Mouse (Mus musculus): ENCODE results near the gene Ccdc47. TPM values are rescaled to one million over a fixed set of nuclear protein-coding genes. Genes with fewer than 3 reads are reported as not detected.
A peak's percentile ranks its signal among the peaks of the same experiment; 100 is the strongest.
"Not testable (repeated sequence)": the region's sequence is repeated elsewhere in the genome, so short reads cannot be mapped to it uniquely, and the experiment has no call there.

The Ccdc47 gene
- polyA plus RNA-seq, 1 experiment, result 21.5 TPM

DNA sequence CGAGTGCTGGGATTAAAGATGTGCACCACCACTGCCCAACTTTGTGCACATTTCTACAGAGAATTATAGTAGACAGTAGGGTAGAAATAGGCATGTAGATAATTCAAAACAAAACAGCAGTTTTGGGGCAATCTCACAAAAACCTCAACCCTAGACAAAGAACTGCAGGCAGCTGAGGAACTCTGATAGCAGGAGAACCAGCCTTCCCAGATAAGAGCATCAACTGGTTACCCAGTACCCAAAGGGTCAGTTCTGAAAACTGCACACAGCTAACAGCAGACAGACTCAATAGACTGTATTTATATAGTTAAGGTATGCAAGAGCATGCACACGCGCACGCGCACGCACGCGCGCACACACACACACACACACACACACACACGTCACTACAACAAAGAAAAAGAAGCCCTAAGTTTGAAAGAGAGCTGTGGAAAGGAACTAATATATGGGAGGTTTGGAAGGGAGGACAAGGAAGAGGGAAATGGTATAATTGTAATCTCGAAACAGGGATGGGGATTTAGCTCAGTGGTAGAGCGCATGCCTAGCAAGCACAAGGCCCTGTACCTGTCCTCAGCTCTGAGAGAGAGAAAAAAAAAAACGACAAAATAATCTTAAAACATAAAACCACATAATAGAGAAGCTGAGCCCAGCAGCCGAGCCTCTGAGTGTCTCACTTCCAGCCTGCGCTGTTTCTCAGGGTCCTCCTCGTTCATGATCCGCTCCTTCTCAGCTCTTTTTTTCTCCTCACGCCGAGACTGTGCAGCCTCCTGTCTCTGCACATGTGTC is 14.6 kb downstream of the Ccdc47 start:
- no peaks in the 10 kb centered on the region for H3K4me1 ChIP-seq (ENCODE audit: control insufficient read depth, insufficient read depth, low read length)
- WGBS, result 88% methylated on average over 19 of the region's 19 CpGs
- TF ChIP-seq POLR2A (IDR thresholded peaks at IDR 0.05; ENCODE audit: borderline replicate concordance, extremely low read depth, low read depth, low read length), result no peak
- no peak for TF ChIP-seq CTCF (IDR thresholded peaks at IDR 0.05; ENCODE audit: insufficient read depth, low read length)
- no peak overlapping the region for H3K4me3 ChIP-seq (replicated peaks; ENCODE audit: extremely low read depth, low read depth, low read length)
- DNase-seq, result no peak

DNA sequence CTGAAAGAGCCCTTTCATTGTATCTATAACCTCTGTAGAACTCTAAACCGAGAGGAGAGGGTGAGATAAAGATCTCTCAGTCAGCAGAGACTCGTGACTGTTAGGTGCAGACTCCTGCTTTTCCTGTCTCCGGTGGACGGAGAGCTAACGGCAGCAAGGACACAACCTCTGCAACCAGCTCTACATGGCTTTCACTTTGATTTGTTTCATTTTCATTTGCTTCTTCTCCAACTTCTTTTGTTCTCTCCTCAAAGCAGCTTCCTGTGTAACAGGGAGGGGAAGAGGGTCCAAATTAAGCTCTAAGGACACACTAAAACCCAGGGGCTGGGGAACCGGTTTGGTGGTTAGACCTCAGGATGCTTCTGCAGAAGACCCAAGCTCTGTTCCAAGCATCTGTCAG is 15.4 kb downstream of the Ccdc47 start:
- no peak for DNase-seq
- no peak for TF ChIP-seq CTCF (IDR thresholded peaks at IDR 0.05; ENCODE audit: insufficient read depth, low read length)
- no peak for TF ChIP-seq POLR2A (IDR thresholded peaks at IDR 0.05; ENCODE audit: borderline replicate concordance, extremely low read depth, low read depth, low read length)
- Histone ChIP-seq H3K4me1 (ENCODE audit: control insufficient read depth, insufficient read depth, low read length) (no peaks in the 10 kb centered on the region), H3K4me3 (replicated peaks; ENCODE audit: extremely low read depth, low read depth, low read length) (no peak overlapping the region)
- WGBS, result 44% methylated on average over 6 of the region's 6 CpGs

DNA sequence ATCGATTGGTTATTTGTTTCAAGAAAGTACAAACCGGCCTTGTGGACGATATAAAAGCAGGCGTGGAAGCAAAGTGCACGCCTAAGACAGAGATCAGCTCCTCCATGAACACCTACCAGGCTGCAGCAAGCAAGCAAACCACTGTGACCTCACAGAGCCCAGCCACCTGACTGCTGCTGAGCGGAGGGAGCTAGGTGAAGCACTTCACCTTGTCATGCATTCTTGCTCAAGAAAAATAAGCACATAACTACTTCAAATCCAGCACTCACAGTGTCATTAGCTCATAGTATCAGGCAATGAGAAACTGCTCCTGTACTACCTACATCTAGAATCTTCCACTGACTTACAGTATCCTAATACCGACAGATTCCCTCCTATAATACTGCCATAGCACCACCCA is 16.1 kb downstream of the Ccdc47 start:
- H3K4me3 ChIP-seq (replicated peaks; ENCODE audit: extremely low read depth, low read depth, low read length); DNase-seq: not testable (repeated sequence)
- WGBS, result 81% methylated on average over 7 of the region's 7 CpGs

DNA sequence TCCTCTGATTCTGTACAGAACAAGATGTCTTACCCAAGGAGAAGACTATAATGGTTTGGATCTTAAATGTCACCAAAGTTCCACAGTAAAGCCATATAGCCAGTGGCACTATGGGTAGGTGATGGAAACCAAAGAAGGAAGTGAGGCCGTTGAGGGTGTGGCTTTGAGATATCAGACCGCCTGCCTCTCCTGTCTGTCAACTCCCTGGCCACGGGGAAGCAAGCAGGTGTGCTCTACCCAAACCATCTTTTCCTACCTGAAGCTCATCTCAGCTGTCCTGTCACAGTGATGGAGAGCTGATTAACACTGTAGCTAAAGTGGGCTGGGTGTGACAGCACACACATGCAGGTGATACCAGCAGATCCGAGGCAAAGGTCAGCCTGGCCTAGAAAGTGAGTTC is 17.9 kb downstream of the Ccdc47 start:
- H3K4me1 ChIP-seq (ENCODE audit: control insufficient read depth, insufficient read depth, low read length), result peaks cover 2% of the 10 kb centered on the region; the same call in 1 of the 2 replicates
- WGBS, result 80% methylated on average over 4 of the region's 4 CpGs
- DNase-seq, result no peak
- TF ChIP-seq POLR2A (IDR thresholded peaks at IDR 0.05; ENCODE audit: borderline replicate concordance, extremely low read depth, low read depth, low read length) (no peak), CTCF (IDR thresholded peaks at IDR 0.05; ENCODE audit: insufficient read depth, low read length) (no peak)
- no peak overlapping the region for H3K4me3 ChIP-seq (replicated peaks; ENCODE audit: extremely low read depth, low read depth, low read length)

More for the DNA sequence above, 16.1 kb downstream of the Ccdc47 start:
- not testable (repeated sequence) for H3K4me1 ChIP-seq (ENCODE audit: control insufficient read depth, insufficient read depth, low read length)

DNA sequence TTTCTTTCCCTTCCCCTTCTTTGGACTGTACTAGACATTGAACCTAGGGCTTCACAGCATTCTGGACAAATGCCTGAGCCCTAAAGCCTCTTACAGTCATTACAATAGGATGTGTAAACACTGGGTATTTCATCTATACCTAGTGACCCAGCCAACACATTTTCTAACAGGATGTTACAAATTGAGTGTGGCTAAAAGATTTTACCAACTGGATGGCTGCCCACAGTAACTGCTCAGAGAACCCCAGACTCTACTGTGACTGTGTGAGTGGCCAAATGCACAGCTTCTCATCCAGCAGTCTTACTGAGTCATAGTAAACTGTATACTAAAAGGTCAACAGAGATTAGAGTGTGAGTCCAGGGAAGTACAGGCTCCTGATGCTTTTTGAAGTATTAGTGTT is 20.8 kb downstream of the Ccdc47 start:
- DNase-seq, result no peak
- Histone ChIP-seq H3K4me3 (replicated peaks; ENCODE audit: extremely low read depth, low read depth, low read length) (no peak overlapping the region), H3K4me1 (ENCODE audit: control insufficient read depth, insufficient read depth, low read length) (peaks cover 2% of the 10 kb centered on the region)
- TF ChIP-seq POLR2A (IDR thresholded peaks at IDR 0.05; ENCODE audit: borderline replicate concordance, extremely low read depth, low read depth, low read length) (no peak), CTCF (IDR thresholded peaks at IDR 0.05; ENCODE audit: insufficient read depth, low read length) (no peak)

DNA sequence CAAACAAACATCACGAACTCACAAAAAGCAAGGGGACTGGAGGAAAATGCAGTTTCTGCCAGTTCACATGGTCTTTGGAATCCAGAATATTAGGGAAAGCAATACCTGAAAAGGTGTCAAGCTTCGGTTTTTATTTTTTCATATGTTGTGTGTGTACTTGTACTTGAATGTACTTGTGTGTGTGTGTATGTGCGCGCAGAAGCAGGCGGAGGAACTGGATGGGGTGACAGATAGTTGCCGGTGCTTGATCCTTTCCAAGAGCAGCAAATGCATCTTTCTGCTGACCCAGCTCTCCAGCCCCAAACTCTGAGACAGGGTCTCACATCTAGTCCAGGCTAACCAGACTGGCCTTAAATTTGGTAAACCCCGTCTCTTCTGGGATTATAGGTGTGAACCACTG is 21.3 kb downstream of the Ccdc47 start:
- DNase-seq, result no peak
- Histone ChIP-seq H3K4me3 (replicated peaks; ENCODE audit: extremely low read depth, low read depth, low read length) (no peak overlapping the region), H3K4me1 (ENCODE audit: control insufficient read depth, insufficient read depth, low read length) (peaks cover 2% of the 10 kb centered on the region)
- WGBS, result 79% methylated on average over 7 of the region's 7 CpGs
- no peak for TF ChIP-seq POLR2A (IDR thresholded peaks at IDR 0.05; ENCODE audit: borderline replicate concordance, extremely low read depth, low read depth, low read length)
- TF ChIP-seq CTCF (IDR thresholded peaks at IDR 0.05; ENCODE audit: insufficient read depth, low read length), result no peak

DNA sequence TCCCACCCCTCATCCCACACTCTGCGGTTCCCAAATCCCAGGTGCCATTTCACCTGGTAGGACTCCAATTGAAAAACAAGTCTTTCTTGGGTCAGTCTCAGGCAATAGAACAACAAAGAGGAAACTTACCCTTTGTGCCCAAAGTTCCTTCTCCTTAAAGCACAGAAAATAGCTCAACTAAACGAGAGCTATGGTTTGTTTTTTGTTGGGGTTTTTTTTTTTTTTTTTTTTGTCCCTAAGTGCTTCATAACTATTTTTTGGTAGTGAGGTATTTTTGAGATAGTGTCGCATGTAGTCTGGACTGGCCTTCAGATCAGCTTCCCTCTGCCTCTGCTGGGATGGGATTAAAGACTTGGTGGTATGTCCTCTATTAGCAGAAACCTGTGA is 22.0 kb downstream of the Ccdc47 start:
- H3K4me1 ChIP-seq (ENCODE audit: control insufficient read depth, insufficient read depth, low read length), result peaks cover 2% of the 10 kb centered on the region
- peak overlapping the region; percentile 74 for H3K4me3 ChIP-seq (replicated peaks; ENCODE audit: extremely low read depth, low read depth, low read length)
- no peak for DNase-seq
- no peak for TF ChIP-seq CTCF (IDR thresholded peaks at IDR 0.05; ENCODE audit: insufficient read depth, low read length)
- no peak for TF ChIP-seq POLR2A (IDR thresholded peaks at IDR 0.05; ENCODE audit: borderline replicate concordance, extremely low read depth, low read depth, low read length)
- 26% methylated on average over 3 of the region's 3 CpGs for WGBS

DNA sequence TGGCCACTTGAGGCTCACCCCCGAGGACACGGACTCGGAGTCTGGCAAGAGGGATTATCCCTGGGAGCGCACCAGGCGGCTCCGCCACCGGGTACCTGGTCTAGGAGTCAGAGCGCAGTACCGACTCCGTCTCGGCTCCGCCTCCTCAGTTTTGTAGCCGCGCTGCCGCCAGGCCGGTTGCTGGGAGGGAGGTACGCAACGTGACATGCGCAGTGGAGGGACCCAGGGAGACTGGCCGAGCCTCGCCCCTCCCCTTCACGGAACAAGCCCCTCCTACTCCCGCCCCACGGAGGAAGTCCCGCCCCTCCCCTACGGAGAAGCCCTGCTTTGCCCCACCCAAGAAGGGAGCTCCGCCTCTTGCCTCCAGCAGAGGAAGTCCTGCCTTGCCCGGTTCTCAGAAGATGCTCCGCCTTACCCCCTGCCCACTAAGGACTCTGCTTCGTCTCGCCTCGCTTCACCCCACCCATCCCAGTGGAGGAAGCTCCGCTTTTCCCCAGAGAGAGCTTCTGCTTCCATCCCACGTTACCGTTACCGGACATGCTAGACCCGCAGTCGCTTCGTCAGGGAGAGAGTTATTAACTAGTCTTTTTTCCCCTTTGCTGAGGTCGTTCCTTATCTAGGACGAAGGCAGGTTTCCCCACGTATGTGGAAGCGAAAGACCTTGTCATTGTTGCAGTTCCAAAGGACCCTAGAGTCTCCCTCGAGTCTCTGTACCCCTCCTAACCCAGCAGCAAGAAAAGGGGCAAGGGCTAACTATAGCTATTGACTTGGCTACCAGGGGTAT is 22.6 kb downstream of the Ccdc47 start:
- Histone ChIP-seq H3K4me3 (replicated peaks; ENCODE audit: extremely low read depth, low read depth, low read length) (peak overlapping the region; percentile 77), H3K4me1 (ENCODE audit: control insufficient read depth, insufficient read depth, low read length) (peaks cover 2% of the 10 kb centered on the region)
- WGBS, result under 1% methylated on average over 43 of the region's 44 CpGs
- no peak for TF ChIP-seq CTCF (IDR thresholded peaks at IDR 0.05; ENCODE audit: insufficient read depth, low read length)
- TF ChIP-seq POLR2A (IDR thresholded peaks at IDR 0.05; ENCODE audit: borderline replicate concordance, extremely low read depth, low read depth, low read length), result peak; percentile 97
- DNase-seq, result peak; percentile 94

DNA sequence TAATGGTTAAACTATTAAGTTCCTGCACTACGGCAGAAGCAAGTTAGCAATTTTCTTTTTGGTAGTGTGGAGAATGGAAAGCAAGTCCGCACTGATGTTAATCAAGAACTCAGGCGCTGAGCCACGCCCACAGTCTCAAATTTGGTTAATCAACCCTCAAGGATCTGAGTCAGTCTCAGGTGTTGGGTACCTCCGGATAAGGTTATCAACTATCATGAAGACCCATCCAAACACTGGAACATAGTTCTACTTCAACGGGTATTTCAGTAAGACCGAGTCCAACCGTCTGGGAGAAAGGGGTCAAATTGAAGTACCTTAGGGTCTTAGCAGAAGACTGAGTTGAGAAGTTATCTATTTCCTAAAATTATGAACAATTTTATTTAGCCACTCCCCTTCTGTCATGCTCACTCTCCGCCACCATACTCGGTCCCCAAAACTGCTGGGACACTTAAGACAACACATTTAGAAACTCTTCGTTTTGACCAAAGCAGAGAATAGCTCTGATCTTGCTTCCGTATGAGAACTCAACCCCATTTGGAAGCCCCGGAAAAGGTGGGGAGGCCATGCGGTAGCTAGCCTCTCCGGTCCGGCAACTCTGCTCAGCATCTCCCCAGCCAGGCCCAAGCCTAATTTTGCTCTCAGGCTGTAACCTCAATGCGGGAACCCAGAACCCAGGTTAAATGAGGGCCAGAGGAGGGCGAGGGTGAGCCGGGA is 23.3 kb downstream of the Ccdc47 start:
- WGBS, result 8% methylated on average over 19 of the region's 19 CpGs
- Histone ChIP-seq H3K4me3 (replicated peaks; ENCODE audit: extremely low read depth, low read depth, low read length) (peak overlapping the region; percentile 77), H3K4me1 (ENCODE audit: control insufficient read depth, insufficient read depth, low read length) (peaks cover 2% of the 10 kb centered on the region)
- DNase-seq, result no peak
- TF ChIP-seq POLR2A (IDR thresholded peaks at IDR 0.05; ENCODE audit: borderline replicate concordance, extremely low read depth, low read depth, low read length) (no peak), CTCF (IDR thresholded peaks at IDR 0.05; ENCODE audit: insufficient read depth, low read length) (no peak)
